Mouse (Mus musculus) granulocyte monocyte progenitor cell, adult 5-6 weeks (primary cell): Measurements from ENCODE around the gene Defb20. TPM values are rescaled to one million over a fixed set of nuclear protein-coding genes. Genes with fewer than 3 reads are reported as not detected.
A peak's percentile ranks its signal among the peaks of the same experiment; 100 is the strongest.
"Not testable (repeated sequence)": the region's sequence is repeated elsewhere in the genome, so short reads cannot be mapped to it uniquely, and the experiment has no call there.

Experiments
- ATAC-seq: replicated peaks from 2 replicates; pipeline ENCODE4 v1.8.0; 2016; ENCODE audit warnings: mild to moderate bottlenecking, moderate TSS enrichment, inconsistent platforms; ENCODE audit not compliant: poor library complexity, severe bottlenecking
- total RNA-seq, 2 experiments: library from RNA; stranded (forward) in 1 of 2; stranded (reverse) in 1 of 2; fragments of 200-712, 200-1000 nt in 1 of 2; fragments of >200 nt in 1 of 2; fragmentation: Nextera tagmentation in 1 of 2; gene quantifications; 2 replicates each; pipeline ENCODE4 v1.2.3; 2014 to 2017

Gene Defb20
- total RNA-seq (2014; fragmentation: Nextera tagmentation) (not detected in 2 replicates), total RNA-seq (2017) (not detected in 2 replicates)

GRCm38 (mm10) chr2:152476763-152477162 lies at the start of gene Defb20:
Gene Defb20 (plus strand): TSS chr2:152477063.
- ATAC-seq: no peak

DNA sequence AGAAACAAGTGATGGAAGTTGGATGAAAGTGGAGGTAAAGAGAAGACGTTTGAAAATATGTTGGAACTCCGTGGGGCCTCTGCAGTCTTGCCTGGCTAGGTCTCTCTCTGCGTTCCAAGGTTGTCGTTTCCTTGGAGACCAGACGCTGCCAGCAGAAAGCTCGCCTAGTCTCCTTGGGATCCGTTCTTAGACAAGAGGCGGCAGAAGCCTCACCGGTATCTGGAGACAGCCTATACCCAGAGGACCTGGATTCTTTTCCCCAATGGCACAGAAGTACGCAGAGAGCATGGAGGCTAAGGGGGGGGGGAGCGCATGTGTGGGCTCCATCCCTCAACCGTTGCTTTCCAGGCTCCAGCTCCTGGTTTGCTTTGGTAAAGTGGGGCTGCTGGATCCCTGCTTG lies 49.4 kb upstream of the Defb20 start:
- ATAC-seq: no peak

- not testable (repeated sequence) for ATAC-seq
Observed at GRCm38 (mm10) chr2:152428481-152428880, 48.4 kb upstream of the Defb20 start.

GRCm38 (mm10) chr2:152436405-152436901 lies 40.4 kb upstream of the Defb20 start:
- ATAC-seq: no peak

DNA sequence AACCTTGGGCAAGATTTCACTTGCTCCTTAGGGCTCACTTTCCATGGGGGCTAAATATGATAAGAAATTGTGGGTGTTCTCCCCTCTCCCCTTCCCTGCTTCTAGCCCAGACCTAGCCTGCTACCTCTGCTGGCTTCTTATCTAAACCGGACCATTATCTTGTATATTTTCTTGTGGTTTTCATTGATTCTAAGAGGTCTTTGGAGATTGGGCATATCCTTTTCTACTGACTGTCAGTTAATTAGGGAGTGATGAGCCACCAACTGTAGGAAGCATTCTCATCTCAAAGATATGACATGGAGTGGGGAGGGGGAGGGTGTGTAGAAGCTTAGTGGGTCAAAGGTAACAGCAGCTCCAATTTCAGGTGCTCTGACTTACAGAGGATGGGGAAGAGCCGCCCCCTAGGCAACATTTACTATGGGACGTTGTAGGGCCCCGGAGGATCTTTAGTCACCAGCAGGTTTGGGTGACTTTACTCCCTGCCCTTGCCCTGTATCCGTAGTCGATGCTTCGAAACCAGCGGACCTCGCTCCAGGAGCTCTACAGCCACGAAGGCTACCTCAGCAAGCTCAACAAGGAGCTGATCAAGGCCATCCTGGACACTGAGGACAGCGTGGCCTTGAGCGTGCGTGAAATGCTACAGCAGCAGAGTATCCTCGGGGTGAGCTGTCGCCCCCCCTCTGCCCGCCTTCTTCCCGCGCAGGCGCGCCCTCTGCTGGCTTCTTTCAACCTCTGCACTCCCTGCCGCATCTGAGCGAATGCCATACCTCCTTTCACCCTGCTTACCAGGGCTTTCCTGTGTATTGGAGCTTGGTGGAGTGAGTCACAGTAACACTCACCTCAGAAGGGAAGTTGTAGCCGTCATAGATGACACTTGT lies 39.6 kb upstream of the Defb20 start:
- ATAC-seq: peak; percentile 95

DNA sequence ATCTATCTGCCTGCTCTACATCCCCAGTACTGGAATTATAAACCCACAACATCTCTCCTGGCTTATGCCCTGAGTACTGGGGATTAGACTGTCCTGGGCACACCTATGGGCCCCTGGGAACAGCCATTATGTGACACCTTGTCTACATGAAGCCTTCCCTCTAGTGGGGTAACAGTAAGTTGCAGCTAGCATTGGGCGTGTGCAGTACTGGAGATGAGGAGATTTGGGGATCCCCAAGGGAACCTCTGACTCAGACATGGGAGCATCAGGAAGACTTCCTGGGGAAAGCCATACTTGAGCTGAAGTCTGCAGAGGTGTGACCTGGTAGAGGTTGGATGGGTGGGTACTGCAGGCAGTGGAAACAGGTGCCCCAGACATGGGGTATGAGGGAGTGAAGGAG lies 37.9 kb upstream of the Defb20 start:
- no peak for ATAC-seq

DNA sequence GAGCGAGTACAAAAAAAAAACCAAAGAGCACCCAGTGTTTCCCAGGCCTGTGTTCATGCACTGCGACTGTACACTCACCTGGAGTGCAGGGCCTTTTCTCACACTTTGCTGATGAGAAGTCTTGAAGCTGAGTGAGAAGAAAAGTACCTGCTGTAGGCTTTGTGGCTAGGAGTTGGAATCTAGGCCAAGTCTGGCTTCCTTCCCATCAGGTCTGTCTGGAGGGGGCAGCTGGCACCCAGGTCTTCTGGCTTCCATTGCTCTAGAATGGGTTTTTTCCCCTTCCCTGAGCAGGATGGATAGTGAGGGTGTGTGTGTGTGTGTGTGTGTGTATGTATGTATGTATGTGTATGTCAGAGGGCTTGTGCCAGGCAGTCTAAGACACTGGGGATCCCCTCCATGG lies 37.0 kb upstream of the Defb20 start:
- ATAC-seq: no peak

DNA sequence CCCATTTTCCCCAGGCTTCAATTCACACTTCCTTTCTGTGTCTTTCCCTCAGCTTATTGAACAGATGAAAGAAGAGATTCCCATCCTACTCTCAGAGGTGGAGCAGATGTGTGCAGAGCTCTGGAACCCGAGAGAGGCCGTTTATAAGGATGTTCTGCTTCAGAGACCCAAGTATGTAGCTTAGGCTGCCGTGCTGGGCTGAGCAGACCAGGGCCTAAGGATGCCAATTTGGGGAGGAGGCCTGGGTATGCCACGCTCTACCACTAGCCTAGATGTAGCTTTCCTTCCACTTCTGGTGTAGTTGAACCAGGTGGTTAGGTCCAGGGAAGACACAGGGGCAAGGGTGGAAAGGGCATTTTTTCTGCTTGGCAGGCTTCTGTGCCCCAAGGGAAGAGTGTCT lies 34.5 kb upstream of the Defb20 start:
- ATAC-seq: no peak

- no peak for ATAC-seq
Observed at GRCm38 (mm10) chr2:152443281-152443680, 33.6 kb upstream of the Defb20 start.

DNA sequence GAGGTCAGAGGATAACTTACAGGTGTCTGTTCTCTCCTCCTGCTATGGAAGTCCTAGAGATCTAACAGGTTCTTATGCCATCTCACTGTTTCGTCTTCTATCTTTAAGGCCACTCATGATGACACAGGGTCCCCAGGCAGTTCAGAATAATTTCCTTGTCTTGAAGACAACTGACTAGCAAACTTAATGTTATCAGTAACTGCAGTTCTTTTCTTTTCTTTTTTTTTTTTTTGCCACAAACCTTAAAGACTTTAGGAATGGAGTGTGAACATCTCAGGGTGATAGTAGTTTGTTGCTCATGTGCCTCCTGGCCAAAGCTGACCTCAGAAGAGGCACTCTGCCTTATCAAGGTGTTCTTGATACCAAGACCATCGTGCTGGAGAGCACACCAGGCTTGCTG lies 30.2 kb upstream of the Defb20 start:
- no peak for ATAC-seq

DNA sequence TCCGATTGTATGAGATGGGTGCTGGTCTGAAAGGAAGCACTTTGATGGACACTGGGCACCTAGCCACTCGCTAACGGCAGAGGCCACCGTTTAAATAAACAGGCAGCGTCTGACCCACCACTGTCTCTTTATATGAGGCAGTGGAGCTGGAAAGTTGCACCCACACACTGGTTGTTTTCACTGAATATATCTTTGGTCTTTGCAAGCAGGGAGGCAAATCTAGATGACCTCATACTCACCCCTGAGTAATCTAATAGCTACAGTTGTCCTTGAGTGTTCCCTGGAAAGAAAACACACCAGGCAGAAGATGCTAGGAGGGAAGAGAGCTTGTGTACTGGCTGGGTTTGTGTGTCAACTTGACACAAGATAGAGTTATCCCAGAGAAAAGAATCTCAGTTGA lies 29.4 kb upstream of the Defb20 start:
- ATAC-seq: no peak

GRCm38 (mm10) chr2:152450241-152450640 lies 26.6 kb upstream of the Defb20 start:
- peak; percentile 70 for ATAC-seq

- no peak; the same call in 1 of the 2 replicates for ATAC-seq
Observed at GRCm38 (mm10) chr2:152452101-152452781, 24.6 kb upstream of the Defb20 start.

DNA sequence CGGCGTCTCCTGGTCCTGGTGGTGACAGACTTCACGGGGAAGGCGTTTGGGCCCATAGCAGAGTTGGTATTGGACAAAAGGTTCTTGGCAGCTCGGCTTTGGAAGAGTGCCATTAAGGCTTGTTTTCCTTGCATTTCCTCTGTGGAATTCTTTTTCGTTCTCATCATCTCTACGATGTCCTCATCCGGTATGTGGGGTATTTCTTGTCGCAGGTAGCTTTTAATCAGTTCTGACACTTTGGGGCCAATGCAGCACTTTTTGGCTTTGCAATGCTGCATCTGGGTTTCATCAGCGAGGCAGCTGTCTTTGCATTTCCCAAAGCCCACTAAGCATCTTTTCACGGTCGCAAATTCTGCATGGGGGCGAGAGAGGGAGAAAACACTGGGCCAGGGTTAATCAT lies 17.6 kb upstream of the Defb20 start:
- no peak for ATAC-seq

DNA sequence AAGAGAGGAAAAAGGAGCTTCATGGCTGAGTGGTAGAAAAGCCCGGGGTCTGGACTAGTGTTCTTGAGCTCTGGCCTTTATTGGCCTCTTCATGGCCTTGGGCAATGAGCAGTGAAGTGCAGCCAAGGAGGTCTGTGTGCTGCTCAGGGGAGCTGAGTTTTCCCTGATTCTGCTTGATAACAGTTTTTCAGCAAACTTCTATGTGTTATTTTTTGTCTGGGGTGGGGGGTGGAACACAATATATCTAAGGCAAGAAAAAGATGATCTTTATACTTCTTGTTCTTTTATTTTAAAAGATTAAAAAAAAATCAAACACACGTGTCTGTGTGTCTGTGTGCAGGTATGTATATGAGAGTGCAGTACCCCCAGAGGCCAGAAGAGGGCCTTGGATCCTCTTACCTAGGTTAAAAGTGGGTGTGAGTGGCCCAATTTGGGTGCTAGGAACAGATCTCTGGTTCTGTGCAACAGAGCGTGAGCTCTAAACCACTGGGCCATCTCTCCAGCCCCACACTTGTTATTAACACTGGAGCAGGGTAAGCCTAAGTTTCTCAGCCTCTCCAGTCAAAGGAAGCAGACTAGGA lies 12.2 kb upstream of the Defb20 start, which contains the start of gene Defb23:
TSS of gene Defb23 (minus strand) at position 51 of the 581 bp plus-strand sequence.
- no peak for ATAC-seq

DNA sequence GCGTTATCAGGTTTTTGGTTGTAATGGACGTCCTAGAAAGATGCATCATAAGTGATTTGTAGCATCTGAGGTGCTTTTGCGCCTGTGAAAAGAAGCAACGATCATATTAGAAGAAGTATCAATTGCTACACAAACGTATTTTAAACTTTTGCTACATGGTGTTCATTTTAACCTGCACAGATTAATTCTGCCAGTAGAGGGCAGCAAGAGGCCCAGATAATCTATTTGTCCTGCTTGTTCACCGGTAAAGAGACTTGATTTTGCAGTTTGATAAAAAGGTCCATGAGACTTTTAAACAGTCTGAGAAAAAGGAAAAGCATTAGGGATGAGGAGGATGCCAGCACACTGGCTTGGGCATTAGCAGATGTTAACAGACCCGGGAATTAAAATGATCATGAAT lies 5.9 kb upstream of the Defb20 start:
- peak; percentile 44; the same call in 1 of the 2 replicates for ATAC-seq

- ATAC-seq: no peak
Observed at GRCm38 (mm10) chr2:152472434-152472833, 4.4 kb upstream of the Defb20 start.

DNA sequence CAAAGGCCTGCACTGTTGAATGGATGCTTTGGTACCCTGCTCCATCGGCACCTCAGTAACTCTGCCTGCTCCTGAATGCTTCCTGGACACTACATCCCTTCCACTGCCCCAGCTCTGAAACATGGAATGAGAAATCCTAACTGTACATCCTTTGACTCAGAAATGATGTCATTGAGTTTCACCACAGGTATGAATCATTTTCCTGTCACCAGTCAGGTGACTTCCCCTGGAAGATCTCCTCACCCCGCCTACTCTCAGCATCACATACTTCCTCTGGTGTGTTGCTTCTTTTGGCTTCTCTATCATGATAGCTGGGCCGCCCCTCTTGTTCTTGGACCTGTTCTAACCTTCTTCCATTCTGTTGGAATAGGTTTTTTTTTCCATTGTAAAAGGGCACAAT lies 4.0 kb downstream of the Defb20 start:
- ATAC-seq: peak; percentile 56

GRCm38 (mm10) chr2:152481726-152482125 lies 4.9 kb downstream of the Defb20 start:
- no peak for ATAC-seq

DNA sequence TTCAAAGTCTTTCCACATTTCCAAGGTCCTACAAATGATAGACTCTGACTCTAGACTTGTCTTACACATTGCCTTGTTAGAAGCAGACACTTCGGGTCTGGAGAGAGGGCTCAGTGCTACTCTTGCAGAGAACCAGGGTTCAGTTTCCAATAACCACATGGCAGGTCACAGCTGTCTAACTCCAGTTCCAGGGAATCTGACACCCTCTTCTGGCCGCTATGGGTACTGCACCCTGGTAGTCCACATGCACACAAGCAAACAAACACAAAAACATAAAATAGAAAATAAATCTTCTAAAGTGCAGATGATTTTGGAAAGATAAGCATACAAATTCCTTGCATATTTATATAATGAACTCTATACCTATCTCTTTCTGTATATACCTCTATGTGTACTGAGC lies 10.2 kb downstream of the Defb20 start:
- ATAC-seq: no peak

DNA sequence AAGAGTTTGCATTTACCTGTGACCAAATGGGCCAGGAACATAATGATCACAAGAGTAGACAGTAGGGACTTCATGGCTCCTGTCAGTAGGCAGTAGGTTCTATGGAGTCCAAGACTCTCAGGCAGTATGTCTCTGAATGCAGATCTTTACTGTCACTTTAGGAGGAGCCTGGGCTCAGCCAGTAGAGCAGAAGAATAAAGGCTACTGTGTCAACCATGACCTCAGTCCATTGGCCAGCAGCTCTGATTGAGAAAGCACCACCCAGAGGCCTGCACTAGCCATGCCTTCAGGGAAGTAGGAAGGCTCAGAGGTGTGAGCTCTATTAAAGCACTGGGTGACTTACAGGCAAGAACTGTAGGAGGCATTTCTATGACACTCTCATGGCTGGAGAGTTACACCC lies 13.2 kb downstream of the Defb20 start, which contains the start of gene Defb22:
TSS of gene Defb22 (minus strand) at position 101 of the 400 bp plus-strand sequence.
- ATAC-seq: no peak
